Mouse (Mus musculus) MEL (cell line): ENCODE measurements around the gene Stat5a. TPM values are rescaled to one million over a fixed set of nuclear protein-coding genes. Genes with fewer than 3 reads are reported as not detected.

Experiments used
- DNase-seq: peaks from one replicate; pipeline ENCODE4 v3.0.0; 2011; ENCODE audit warnings: low read depth, low spot score
- H3K27ac ChIP-seq: 2 replicates; pipeline ENCODE4 v1.5.1; 2012; ENCODE audit warnings: low read depth, mild to moderate bottlenecking, control low read depth, low read length, moderate library complexity; ENCODE audit not compliant: control insufficient read depth
- H3K27me3 ChIP-seq, 2 experiments: fragments of 150-350 bp in 1 of 2; sonication (generic) in 1 of 2; 2 replicates each; pipeline ENCODE4 v1.6.1; 2012; ENCODE audit warnings: low read length in 2 of 2, mild to moderate bottlenecking in 2 of 2, improper control_type of control experiment in 1 of 2, moderate library complexity in 1 of 2; ENCODE audit not compliant: insufficient read depth in 2 of 2, control insufficient read depth in 1 of 2
- H3K36me3 ChIP-seq, 2 experiments: 2 replicates each; pipeline ENCODE4 v1.6.1; 2012 to 2014; ENCODE audit warnings: low read length in 2 of 2, improper control_type of control experiment in 1 of 2, inconsistent platforms in 1 of 2, mild to moderate bottlenecking in 1 of 2; ENCODE audit not compliant: insufficient read depth in 2 of 2, control insufficient read depth in 1 of 2
- H3K4me1 ChIP-seq, 2 experiments: fragments of 150-350 bp in 1 of 2; sonication (generic) in 1 of 2; 2 replicates each; pipeline ENCODE4 v1.6.1; 2012; ENCODE audit warnings: low read length in 2 of 2, improper control_type of control experiment in 1 of 2, mild to moderate bottlenecking in 1 of 2; ENCODE audit not compliant: insufficient read depth in 2 of 2, control insufficient read depth in 1 of 2
- H3K4me3 ChIP-seq, 2 experiments: fragments of 150-350 bp in 1 of 2; sonication (generic) in 1 of 2; 2 replicates each; pipeline ENCODE4 v1.5.1; 2012; ENCODE audit warnings: low read depth in 2 of 2, low read length in 2 of 2, mild to moderate bottlenecking in 2 of 2, moderate library complexity in 2 of 2, control low read depth in 1 of 2, improper control_type of control experiment in 1 of 2; ENCODE audit not compliant: control insufficient read depth in 1 of 2, insufficient read depth in 1 of 2
- H3K79me2 ChIP-seq: 2 replicates; pipeline ENCODE4 v1.6.1; 2012; ENCODE audit warnings: mild to moderate bottlenecking, low read length, moderate library complexity; ENCODE audit not compliant: control insufficient read depth, poor library complexity, insufficient read depth
- H3K9ac ChIP-seq: 2 replicates; pipeline ENCODE4 v1.6.1; 2012; ENCODE audit warnings: low read depth, mild to moderate bottlenecking, control low read depth, low read length, moderate library complexity; ENCODE audit not compliant: control insufficient read depth, poor library complexity, severe bottlenecking
- H3K9me3 ChIP-seq: fragments of 150-350 bp; sonication (generic); replicated peaks from 2 replicates; pipeline ENCODE4 v1.6.1; 2012; ENCODE audit warnings: mild to moderate bottlenecking, low read length, improper control_type of control experiment, moderate library complexity; ENCODE audit not compliant: insufficient read depth
- BHLHE40 ChIP-seq: IDR thresholded peaks from 2 replicates; pipeline ENCODE4 v1.6.1; 2012; ENCODE audit warnings: low read depth, mild to moderate bottlenecking, inconsistent platforms, low read length, improper control_type of control experiment, borderline replicate concordance
- CHD2 ChIP-seq: IDR thresholded peaks from 2 replicates; pipeline ENCODE4 v1.6.1; 2011; ENCODE audit warnings: low read length, improper control_type of control experiment
- E2F4 ChIP-seq: IDR thresholded peaks from 2 replicates; pipeline ENCODE4 v1.6.1; 2011; ENCODE audit warnings: low read depth, low read length, improper control_type of control experiment, borderline replicate concordance
- ELF1 ChIP-seq: IDR thresholded peaks from 2 replicates; pipeline ENCODE4 v1.6.1; 2014; ENCODE audit warnings: low read depth, mild to moderate bottlenecking, inconsistent platforms, low read length, improper control_type of control experiment, moderate library complexity
- EP300 ChIP-seq, 2 experiments: IDR thresholded peaks; 2 replicates each; pipeline ENCODE4 v1.6.1; 2011; ENCODE audit warnings: improper control_type of control experiment in 2 of 2, low read length in 2 of 2, low read depth in 1 of 2, mild to moderate bottlenecking in 1 of 2
- ETS1 ChIP-seq: IDR thresholded peaks from 2 replicates; pipeline ENCODE4 v1.6.1; 2012; ENCODE audit warnings: low read depth, mild to moderate bottlenecking, inconsistent platforms, low read length, improper control_type of control experiment, moderate library complexity
- GABPA ChIP-seq: IDR thresholded peaks from 2 replicates; pipeline ENCODE4 v1.6.1; 2012; ENCODE audit warnings: low read depth, mild to moderate bottlenecking, inconsistent platforms, low read length, improper control_type of control experiment, moderate library complexity
- MAFK ChIP-seq: IDR thresholded peaks from 2 replicates; pipeline ENCODE4 v1.6.1; 2011; ENCODE audit warnings: low read depth, mild to moderate bottlenecking, low read length, improper control_type of control experiment, borderline replicate concordance
- MYC ChIP-seq: IDR thresholded peaks from 2 replicates; pipeline ENCODE4 v1.6.1; 2011; ENCODE audit warnings: low read depth, mild to moderate bottlenecking, low read length, improper control_type of control experiment, moderate library complexity
- NRF1 ChIP-seq: IDR thresholded peaks from 2 replicates; pipeline ENCODE4 v1.6.1; 2014; ENCODE audit warnings: low read depth, mild to moderate bottlenecking, inconsistent platforms, low read length, improper control_type of control experiment, moderate library complexity; ENCODE audit not compliant: poor library complexity, insufficient read depth, severe bottlenecking
- RCOR1 ChIP-seq: IDR thresholded peaks from 2 replicates; pipeline ENCODE4 v1.6.1; 2012; ENCODE audit warnings: low read depth, mild to moderate bottlenecking, inconsistent platforms, low read length, improper control_type of control experiment
- SMC3 ChIP-seq: IDR thresholded peaks from 2 replicates; pipeline ENCODE4 v1.6.1; 2011; ENCODE audit warnings: low read depth, low read length, improper control_type of control experiment
- TCF12 ChIP-seq: IDR thresholded peaks from 2 replicates; pipeline ENCODE4 v1.6.1; 2014; ENCODE audit warnings: low read depth, mild to moderate bottlenecking, inconsistent platforms, low read length, improper control_type of control experiment, moderate library complexity
- ZKSCAN1 ChIP-seq: IDR thresholded peaks from 2 replicates; pipeline ENCODE4 v1.6.1; 2012; ENCODE audit warnings: low read depth, mild to moderate bottlenecking, inconsistent platforms, low read length, improper control_type of control experiment, moderate library complexity
- ZMIZ1 ChIP-seq: IDR thresholded peaks from 2 replicates; pipeline ENCODE4 v1.6.1; 2012; ENCODE audit warnings: low read depth, mild to moderate bottlenecking, inconsistent platforms, low read length, improper control_type of control experiment, moderate library complexity
- ZNF384 ChIP-seq: IDR thresholded peaks from 2 replicates; pipeline ENCODE4 v1.6.1; 2012; ENCODE audit warnings: low read depth, mild to moderate bottlenecking, inconsistent platforms, low read length, improper control_type of control experiment
- polyA plus RNA-seq, 2 experiments: library from polyadenylated mRNA; stranded (reverse) in 1 of 2; unstranded in 1 of 2; fragments of >175 nt in 1 of 2; fragments of >200 nt in 1 of 2; gene quantifications; 2 replicates each; pipeline versions ENCODE4 v1.2.1 to v1.2.4; 2012; ENCODE audit warnings: low replicate concordance in 2 of 2, low read depth in 1 of 2; ENCODE audit not compliant: insufficient read length in 2 of 2, insufficient read depth in 1 of 2, missing spikeins in 1 of 2
- total RNA-seq: library from RNA; depleted of rRNA; stranded (reverse); fragments of 300-350 nt; gene quantifications from 2 replicates; pipeline ENCODE4 v1.2.3, GENCODE M21; 2012

Stat5a gene
- total and polyA plus RNA-seq, 3 experiments, result 54.2 to 86.8 TPM; not detected in 1

GRCm38 (mm10) chr11:100897294-100898231, 38.4 kb downstream of the Stat5a start:
- peaks cover 9 to 24% of the 10 kb centered on the region in 2 experiments for H3K36me3 ChIP-seq
- no peak overlapping the region for H3K9ac ChIP-seq
- TF ChIP-seq E2F4, result no peak
- TF ChIP-seq EP300 (IDR thresholded peaks at IDR 0.05; ENCODE audit: low read depth in 1 of 2, low read length in 2 of 2), result peak in 1 of 2 experiments; percentile 32; a peak in 2 of 4 replicates
- TF ChIP-seq MAFK, result no peak
- peak; percentile 34; the same call in 1 of the 2 replicates for TF ChIP-seq ETS1
- 0 out of 2 replicates have a peak, but pooled peaks have one; percentile 13 for TF ChIP-seq MYC
- TF ChIP-seq BHLHE40, result peak; percentile 81; the same call in 1 of the 2 replicates
- peak; percentile 33; the same call in 1 of the 2 replicates for TF ChIP-seq RCOR1
- peak; percentile 61 for DNase-seq
- peak overlapping the region; percentile 13; the same call in 1 of the 2 replicates for H3K27ac ChIP-seq
- H3K9me3 ChIP-seq, result no peaks in the 10 kb centered on the region
- no peaks in the 10 kb centered on the region for H3K79me2 ChIP-seq
- H3K4me3 ChIP-seq, result no peak overlapping the region
- H3K4me1 ChIP-seq, result peaks cover 18 to 26% of the 10 kb centered on the region in 2 experiments
- H3K27me3 ChIP-seq, result no peaks in the 10 kb centered on the region

DNA sequence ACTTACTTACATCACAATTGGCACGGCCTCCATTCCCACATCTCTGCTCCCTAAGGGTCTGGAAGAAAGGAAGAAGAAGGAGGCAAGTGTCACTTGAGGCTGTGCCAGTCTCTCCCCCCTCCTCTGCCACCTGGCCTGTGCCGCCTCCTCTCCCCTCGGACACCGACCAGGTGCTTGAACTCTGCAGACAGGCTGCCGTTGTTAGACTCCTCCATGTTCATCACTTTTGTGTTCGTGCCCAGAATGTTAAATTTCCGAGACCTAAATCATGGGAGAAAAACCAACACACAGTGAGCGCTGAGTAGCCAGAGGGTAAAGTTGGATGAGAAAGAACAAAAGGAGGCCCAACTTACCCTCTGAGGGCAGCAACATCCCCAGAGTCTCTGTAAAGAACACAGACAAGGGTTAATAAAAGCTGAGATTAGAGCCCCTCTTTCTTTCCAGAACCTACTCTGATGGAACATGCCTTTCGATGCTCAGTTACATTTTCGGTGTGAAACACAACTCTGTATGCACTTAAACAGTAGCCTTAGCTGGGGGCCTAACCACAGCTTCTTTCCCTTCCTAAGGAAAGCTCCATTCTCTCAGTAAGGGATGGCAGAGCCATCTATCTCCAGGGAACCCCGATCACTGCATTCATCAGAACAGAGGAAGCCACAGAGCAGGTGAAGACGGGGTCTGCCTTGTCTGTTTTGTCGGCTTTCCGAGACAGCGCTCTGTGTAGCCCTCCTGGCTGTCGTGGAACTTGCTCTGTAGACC, 39.5 kb downstream of the Stat5a start:
- no peak for TF ChIP-seq ZNF384
- TF ChIP-seq ZMIZ1, result no peak
- no peak for TF ChIP-seq ZKSCAN1
- no peak for TF ChIP-seq CHD2
- TF ChIP-seq GABPA, result no peak
- TF ChIP-seq ELF1, result no peak
- no peak for TF ChIP-seq TCF12
- no peak for TF ChIP-seq NRF1
- TF ChIP-seq SMC3, result no peak
- DNase-seq, result no peak
- H3K4me3 ChIP-seq, result no peak overlapping the region

More for the DNA sequence above, 39.5 kb downstream of the Stat5a start:
- Histone ChIP-seq H3K9me3 (no peaks in the 10 kb centered on the region), H3K79me2 (no peaks in the 10 kb centered on the region), H3K4me1 (peaks cover 12 to 18% of the 10 kb centered on the region in 2 experiments; a peak in 3 of 4 replicates), H3K27me3 (no peaks in the 10 kb centered on the region), H3K36me3 (peaks cover 11 to 15% of the 10 kb centered on the region in 2 experiments), H3K9ac (no peak overlapping the region), H3K27ac (no peak overlapping the region)
